Mouse (Mus musculus) embryonic fibroblast, embryonic 13.5 days (primary cell): ENCODE measurements around the gene 2210017I01Rik. TPM values are rescaled to one million over a fixed set of nuclear protein-coding genes. Genes with fewer than 3 reads are reported as not detected.

Source experiments
- H3K27ac ChIP-seq: 2 replicates; pipeline ENCODE4 v1.5.1; 2012; ENCODE audit warnings: low read length, control low read depth, inconsistent platforms; ENCODE audit not compliant: insufficient read depth
- H3K4me1 ChIP-seq: 2 replicates; pipeline ENCODE4 v1.6.1; 2011; ENCODE audit warnings: low read length; ENCODE audit not compliant: control insufficient read depth, insufficient read depth
- H3K4me3 ChIP-seq: 2 replicates; pipeline ENCODE4 v1.5.1; 2011; ENCODE audit warnings: mild to moderate bottlenecking, control low read depth, low read length; ENCODE audit not compliant: insufficient read depth
- CTCF ChIP-seq: IDR thresholded peaks from 2 replicates; pipeline ENCODE4 v1.5.1; 2011; ENCODE audit warnings: mild to moderate bottlenecking, control low read depth, low read length, moderate library complexity, borderline replicate concordance; ENCODE audit not compliant: insufficient read depth
- POLR2A ChIP-seq: IDR thresholded peaks from 2 replicates; pipeline ENCODE4 v1.6.1; 2011; ENCODE audit warnings: low read depth, mild to moderate bottlenecking, control low read depth, low read length, moderate library complexity
- polyA plus RNA-seq: library from polyadenylated mRNA; stranded (reverse); fragments of >200 nt; gene quantifications from 2 replicates; pipeline ENCODE4 v1.2.4, GENCODE M21; 2011; ENCODE audit warnings: low read depth; ENCODE audit not compliant: missing spikeins, insufficient read length

Gene 2210017I01Rik
- not detected in 2 replicates for polyA plus RNA-seq

- TF ChIP-seq CTCF (no peak), POLR2A (no peak)
- no peak within 1 kb of the TSS for H3K4me3 ChIP-seq
- H3K27ac ChIP-seq = no peak within 1 kb of the TSS
- no peaks in the 10 kb centered on the region; the same call in 1 of the 2 replicates for H3K4me1 ChIP-seq
Observed at GRCm38 (mm10) chr3:92607392-92607791, at the start of gene 2210017I01Rik. 2210017I01Rik (minus strand) TSS chr3:92607492.

GRCm38 (mm10) chr3:92656826-92657225 lies 49.5 kb upstream of the 2210017I01Rik start, which contains the start of gene Lce1b:
Lce1b (minus strand) TSS chr3:92656926.
- Histone ChIP-seq H3K4me1 (no peaks in the 10 kb centered on the region), H3K4me3 (no peak within 1 kb of the TSS), H3K27ac (no peak within 1 kb of the TSS)
- TF ChIP-seq POLR2A (no peak), CTCF (no peak)

GRCm38 (mm10) chr3:92648207-92648606 lies 40.9 kb upstream of the 2210017I01Rik start, which contains the start of gene Lce1a1:
Lce1a1 (minus strand) TSS chr3:92648307.
- H3K4me3 ChIP-seq = no peak within 1 kb of the TSS
- TF ChIP-seq CTCF (no peak), POLR2A (no peak)
- H3K4me1 ChIP-seq = no peaks in the 10 kb centered on the region
- no peak within 1 kb of the TSS for H3K27ac ChIP-seq

- H3K4me1 ChIP-seq = no peaks in the 10 kb centered on the region
- H3K4me3 ChIP-seq = no peak overlapping the region
- no peak for TF ChIP-seq POLR2A
- TF ChIP-seq CTCF = no peak
- no peak overlapping the region for H3K27ac ChIP-seq
Observed at GRCm38 (mm10) chr3:92639854-92640253, 32.6 kb upstream of the 2210017I01Rik start.

GRCm38 (mm10) chr3:92638653-92638991 lies 31.3 kb upstream of the 2210017I01Rik start:
- Histone ChIP-seq H3K4me3 (no peak overlapping the region), H3K4me1 (no peaks in the 10 kb centered on the region), H3K27ac (no peak overlapping the region)
- TF ChIP-seq POLR2A (no peak), CTCF (no peak)

GRCm38 (mm10) chr3:92637745-92638652 lies 30.7 kb upstream of the 2210017I01Rik start:
- Histone ChIP-seq H3K4me3 (no peak overlapping the region), H3K4me1 (no peaks in the 10 kb centered on the region), H3K27ac (no peak overlapping the region)
- TF ChIP-seq CTCF = no peak
- no peak for TF ChIP-seq POLR2A

GRCm38 (mm10) chr3:92621560-92621959 lies 14.3 kb upstream of the 2210017I01Rik start, which contains the start of gene Lce6a:
Lce6a (minus strand) TSS chr3:92621660.
- Histone ChIP-seq H3K4me1 (no peaks in the 10 kb centered on the region), H3K27ac (no peak within 1 kb of the TSS), H3K4me3 (no peak within 1 kb of the TSS)
- TF ChIP-seq POLR2A = no peak
- no peak for TF ChIP-seq CTCF

- Histone ChIP-seq H3K4me1 (no peaks in the 10 kb centered on the region; the same call in 1 of the 2 replicates), H3K4me3 (no peak overlapping the region), H3K27ac (peak overlapping the region; percentile 18; the same call in 1 of the 2 replicates)
- no peak for TF ChIP-seq CTCF
- TF ChIP-seq POLR2A = no peak
Observed at GRCm38 (mm10) chr3:92609804-92610203, 2.5 kb upstream of the 2210017I01Rik start.

- H3K4me1 ChIP-seq = no peaks in the 10 kb centered on the region
- TF ChIP-seq POLR2A = no peak
- no peak for TF ChIP-seq CTCF
Observed at GRCm38 (mm10) chr3:92602169-92602568, 5.1 kb downstream of the 2210017I01Rik start.

GRCm38 (mm10) chr3:92600456-92600855 lies 6.8 kb downstream of the 2210017I01Rik start:
- Histone ChIP-seq H3K4me1 (no peaks in the 10 kb centered on the region), H3K4me3 (no peak overlapping the region), H3K27ac (no peak overlapping the region)
- no peak for TF ChIP-seq CTCF
- TF ChIP-seq POLR2A = no peak

More at GRCm38 (mm10) chr3:92602169-92602568, 5.1 kb downstream of the 2210017I01Rik start:
- no peak overlapping the region for H3K27ac ChIP-seq
- no peak overlapping the region for H3K4me3 ChIP-seq

GRCm38 (mm10) chr3:92599973-92600372 lies 7.3 kb downstream of the 2210017I01Rik start:
- TF ChIP-seq CTCF (no peak), POLR2A (no peak)
- H3K27ac ChIP-seq = no peak overlapping the region
- H3K4me1 ChIP-seq = no peaks in the 10 kb centered on the region
- no peak overlapping the region for H3K4me3 ChIP-seq
